Comparison of ENCODE assay signal across 8 mouse cellular contexts in the genomic region with DNA sequence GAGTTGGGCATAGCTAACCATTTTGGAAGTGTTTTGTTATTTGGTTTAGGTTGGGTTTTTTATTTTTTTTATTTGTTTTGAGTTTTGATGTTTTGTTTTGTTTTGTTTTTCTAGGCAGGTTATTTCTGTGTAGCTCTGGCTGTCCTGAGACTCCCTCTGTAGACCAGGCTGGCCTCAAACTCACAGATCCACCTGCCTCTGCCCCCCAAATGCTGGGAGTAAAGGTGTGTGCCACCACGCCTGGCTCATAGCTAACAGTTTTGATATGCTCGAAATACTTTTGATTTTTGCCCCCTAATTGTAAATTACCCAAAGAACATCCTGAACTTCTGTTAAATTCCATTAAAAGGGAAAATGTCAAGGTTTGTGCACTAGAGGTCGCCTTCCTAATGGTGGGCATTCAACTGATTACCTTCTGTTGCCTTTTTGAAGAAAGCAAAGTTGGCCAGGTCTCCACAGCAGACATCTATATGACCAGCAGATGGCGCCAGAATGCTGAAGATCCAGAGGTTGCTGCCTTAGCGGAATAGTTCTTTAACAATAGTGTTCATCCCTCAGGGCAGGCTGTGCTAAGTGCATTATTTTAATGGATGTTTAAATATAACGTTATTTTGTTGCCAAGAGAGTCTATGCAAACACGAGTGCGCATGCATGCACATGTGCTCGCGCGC.
DNase-seq lines count a peak whose midpoint lies in the region; ATAC-seq lines count a peak whose summit lies in the region.

No protein-coding gene starts in this region.

- peak; percentile 73 for ATAC-seq in megakaryocyte, adult 5-6 weeks (ENCODE audit: poor library complexity, severe bottlenecking)
- no peak for ATAC-seq in erythroblast, adult 5-6 weeks (replicated peaks; ENCODE audit: low FRiP score, poor library complexity, severe bottlenecking)

- DNase-seq in adipocyte (ENCODE audit: low spot score), result peak; percentile 90
- DNase-seq in cerebellum, postnatal 25 days, result peak; percentile 81 to 87
- peak; percentile 29 for DNase-seq in gastrocnemius, adult 18-20 months (ENCODE audit: low spot score)
- peak; percentile 76 for DNase-seq in hindlimb bud, embryonic 11.5 days (ENCODE audit: extremely low spot score, low read depth, low spot score)
- DNase-seq in left cerebral cortex, adult 18-20 months (ENCODE audit: low spot score in 2 of 2), result peak; percentile 64 to 67
- DNase-seq in right cerebral cortex, postnatal 36 days (ENCODE audit: low spot score in 2 of 2), result peak; percentile 26 to 35

Comparison
In these comparisons a context has a peak if more than half of its experiments do, and no peak if none do; other contexts are left out.
1. DNase-seq: peak in every context shown above with its lines; median percentile 90 in adipocyte; 84 in cerebellum, postnatal 25 days; 76 in hindlimb bud, embryonic 11.5 days; 66 in left cerebral cortex, adult 18-20 months; 30 in right cerebral cortex, postnatal 36 days; 29 in gastrocnemius, adult 18-20 months.